Mouse (Mus musculus) kidney, embryonic 15.5 days (tissue): ENCODE measurements at regions not wholly inside any gene's neighbourhood (a gene's known extent, or its start where the extent isn't known, plus 50 kb on each side); places are given as distances from the start of the nearest gene placed in this dataset.
A peak's percentile ranks its signal among the peaks of the same experiment; 100 is the strongest.

Source experiments
- ATAC-seq: fragments of 200-750 bp; cut with Nextera tagmentation; replicated peaks from 2 replicates; pipeline ENCODE4 v1.8.0; 2017; ENCODE audit warnings: moderate TSS enrichment; ENCODE audit not compliant: low FRiP score
- H3K27ac ChIP-seq: fragments of 300-500 bp; sonication (generic); 2 replicates; pipeline ENCODE4 v1.5.1; 2015; ENCODE audit warnings: mild to moderate bottlenecking, inconsistent platforms
- H3K27me3 ChIP-seq: fragments of 300-500 bp; sonication (generic); 2 replicates; pipeline ENCODE4 v1.6.1; 2015; ENCODE audit warnings: inconsistent platforms
- H3K36me3 ChIP-seq: fragments of 300-500 bp; sonication (generic); 2 replicates; pipeline ENCODE4 v1.6.1; 2015; ENCODE audit warnings: inconsistent platforms
- H3K4me1 ChIP-seq: fragments of 300-500 bp; sonication (generic); 2 replicates; pipeline ENCODE4 v1.6.1; 2015; ENCODE audit warnings: inconsistent platforms
- H3K4me2 ChIP-seq: fragments of 300-500 bp; sonication (generic); 2 replicates; pipeline ENCODE4 v1.6.1; 2015; ENCODE audit warnings: moderate library complexity, mild to moderate bottlenecking, inconsistent platforms
- H3K4me3 ChIP-seq: fragments of 300-500 bp; sonication (generic); replicated peaks from 2 replicates; pipeline ENCODE4 v1.5.1; 2015; ENCODE audit warnings: mild to moderate bottlenecking, inconsistent platforms
- H3K9ac ChIP-seq: fragments of 300-500 bp; sonication (generic); 2 replicates; pipeline ENCODE4 v1.6.1; 2015; ENCODE audit warnings: mild to moderate bottlenecking, inconsistent platforms
- H3K9me3 ChIP-seq: fragments of 300-500 bp; sonication (generic); replicated peaks from 2 replicates; pipeline ENCODE4 v1.6.1; 2016; ENCODE audit warnings: inconsistent platforms
- WGBS: fragments of 180-500 bp; shearing (Covaris S2); methylation state at CpG from one replicate; pipeline ENCODE4 v1.1.7; 2015; ENCODE audit warnings: mixed read lengths; 5-methylcytosine and 5-hydroxymethylcytosine counted together

DNA sequence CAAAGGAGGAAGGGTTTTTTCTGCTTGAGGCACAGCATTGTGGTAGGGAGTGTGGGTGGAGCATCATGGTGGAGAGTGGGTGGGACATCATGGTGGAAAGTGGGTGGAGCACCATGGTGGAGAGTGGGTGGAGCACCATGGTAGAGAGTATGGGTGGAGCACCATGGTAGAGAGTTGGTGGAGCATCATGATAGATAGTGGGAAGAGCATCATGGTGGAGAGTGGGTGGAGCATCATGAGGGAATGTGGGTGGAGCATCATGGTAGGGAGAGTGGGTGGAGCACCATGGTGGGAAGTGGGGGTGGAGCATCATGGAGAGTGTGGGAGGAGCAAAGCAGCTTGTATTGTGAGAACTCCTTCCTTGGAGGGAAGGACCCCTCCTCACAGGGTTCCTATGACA, 52.8 kb upstream of the Eln start:
- Histone ChIP-seq H3K4me1 (peaks cover 9% of the 10 kb centered on the region), H3K9ac (no peak overlapping the region), H3K27ac (no peak overlapping the region), H3K4me3 (no peak overlapping the region), H3K4me2 (no peak overlapping the region), H3K36me3 (no peaks in the 10 kb centered on the region), H3K9me3 (no peaks in the 10 kb centered on the region), H3K27me3 (no peaks in the 10 kb centered on the region)
- ATAC-seq: no peak

DNA sequence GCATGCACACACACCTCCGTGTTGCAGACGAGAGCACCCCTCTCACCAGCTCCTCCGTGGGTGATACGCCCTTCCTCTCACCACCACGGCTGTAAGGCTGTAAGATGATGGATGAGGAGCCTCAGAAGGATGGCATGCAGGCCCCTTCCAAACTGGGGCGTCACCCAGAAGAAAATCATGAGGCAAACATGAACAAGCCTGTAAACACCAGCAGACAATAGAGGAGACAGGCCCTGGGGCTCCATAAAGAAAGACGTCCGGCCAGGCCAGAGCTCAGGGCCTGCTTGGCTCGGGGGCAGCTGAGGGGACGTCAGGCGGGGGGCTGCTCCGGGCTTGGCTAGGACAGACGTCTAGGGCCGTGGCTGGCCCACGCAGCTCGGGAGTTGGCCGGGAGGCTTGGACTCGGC, 50.6 kb upstream of the Eln start:
- Histone ChIP-seq H3K27me3 (no peaks in the 10 kb centered on the region), H3K27ac (no peak overlapping the region), H3K4me3 (no peak overlapping the region), H3K4me1 (peaks cover 9% of the 10 kb centered on the region), H3K9me3 (no peaks in the 10 kb centered on the region), H3K36me3 (no peaks in the 10 kb centered on the region), H3K4me2 (0 out of 2 replicates have a peak overlapping the region, but pooled peaks have one; percentile 14), H3K9ac (no peak overlapping the region)
- 29% methylated on average over 18 of the region's 18 CpGs for WGBS
- ATAC-seq: no peak
